Mouse (Mus musculus) hindbrain, embryonic 11.5 days (tissue): Measurements from ENCODE around the gene Ubxn1. TPM values are rescaled to one million over a fixed set of nuclear protein-coding genes. Genes with fewer than 3 reads are reported as not detected.
"Not testable (repeated sequence)": the region's sequence is repeated elsewhere in the genome, so short reads cannot be mapped to it uniquely, and the experiment has no call there.

Experiments used
- ATAC-seq: fragments of 200-750 bp; cut with Nextera tagmentation; 2 replicates; pipeline ENCODE4 v1.8.0; 2017; ENCODE audit warnings: mild to moderate bottlenecking, moderate TSS enrichment, moderate library complexity; ENCODE audit not compliant: low FRiP score
- DNase-seq: peaks from one replicate; pipeline ENCODE4 v3.0.0-alpha.2; 2015; ENCODE audit warnings: low spot score
- H3K27ac ChIP-seq: fragments of 300-500 bp; sonication (generic); 2 replicates; pipeline ENCODE4 v1.5.1; 2014; ENCODE audit warnings: mild to moderate bottlenecking, low read depth, low read length
- H3K27me3 ChIP-seq: fragments of 300-500 bp; sonication (generic); 2 replicates; pipeline ENCODE4 v1.6.1; 2014; ENCODE audit warnings: mild to moderate bottlenecking, low read length, moderate library complexity, mixed read lengths; ENCODE audit not compliant: control insufficient read depth, insufficient read depth
- H3K36me3 ChIP-seq: fragments of 300-500 bp; sonication (generic); 2 replicates; pipeline ENCODE4 v1.6.1; 2014; ENCODE audit warnings: mild to moderate bottlenecking, low read length, moderate library complexity, mixed read lengths; ENCODE audit not compliant: control insufficient read depth, insufficient read depth
- H3K4me1 ChIP-seq: fragments of 300-500 bp; sonication (generic); replicated peaks from 2 replicates; pipeline ENCODE4 v1.6.1; 2014; ENCODE audit warnings: low read length, mixed read lengths; ENCODE audit not compliant: control insufficient read depth, insufficient read depth
- H3K4me2 ChIP-seq: fragments of 300-500 bp; sonication (generic); replicated peaks from 2 replicates; pipeline ENCODE4 v1.6.1; 2014; ENCODE audit warnings: mild to moderate bottlenecking, low read depth, low read length
- H3K4me3 ChIP-seq: fragments of 300-500 bp; sonication (generic); 2 replicates; pipeline ENCODE4 v1.5.1; 2014; ENCODE audit warnings: low read depth, low read length
- H3K9ac ChIP-seq: fragments of 300-500 bp; sonication (generic); 2 replicates; pipeline ENCODE4 v1.6.1; 2014; ENCODE audit warnings: low read depth, low read length
- H3K9me3 ChIP-seq: fragments of 300-500 bp; sonication (generic); 2 replicates; pipeline ENCODE4 v1.6.1; 2016; ENCODE audit warnings: low read length; ENCODE audit not compliant: control insufficient read depth
- WGBS: fragments of 180-500 bp; shearing (Covaris S2); extraction: QIAGEN DNeasy Blood & Tissue Kit; methylation state at CpG from one replicate; pipeline ENCODE4 v1.1.7; 2014; 5-methylcytosine and 5-hydroxymethylcytosine counted together
- polyA plus RNA-seq: library from polyadenylated mRNA; unstranded; fragments of >200 nt; fragmentation: Nextera tagmentation; extraction: Ambion mirVana; gene quantifications from 2 replicates; pipeline ENCODE4 v1.2.1, GENCODE M21; 2014

Ubxn1 gene
- polyA plus RNA-seq, 1 experiment from 2014 or later, result 164 TPM

DNA sequence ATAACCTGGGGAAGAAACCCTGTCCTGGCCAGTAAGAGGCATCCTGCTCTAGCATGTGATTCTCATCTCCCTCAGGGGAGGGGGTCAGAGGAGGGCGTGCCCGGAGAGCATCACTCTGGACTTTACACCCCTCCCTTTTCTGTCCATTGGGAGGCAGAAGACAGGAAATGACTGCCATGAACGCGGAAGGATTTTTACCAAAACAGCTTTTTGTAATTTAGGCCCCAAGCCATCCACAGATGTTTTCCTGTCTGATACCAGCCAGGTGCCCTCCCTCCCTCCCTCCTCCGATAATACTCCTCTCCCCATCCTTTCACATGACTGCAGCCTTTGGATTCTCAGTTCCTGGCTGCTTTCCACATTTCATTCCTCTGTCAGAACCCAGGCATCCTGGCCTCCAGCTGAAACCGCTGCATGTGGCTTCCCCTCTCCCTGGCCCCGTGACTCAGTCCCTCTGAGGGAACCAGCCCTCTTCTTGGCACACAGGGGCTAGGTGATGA is 20.8 kb upstream of the Ubxn1 start, which contains the start of gene Lrrn4cl:
Gene Lrrn4cl (plus strand): TSS at position 367 of the 500 bp plus-strand sequence.
- Histone ChIP-seq H3K27me3 (no peaks in the 10 kb centered on the region), H3K9me3 (no peaks in the 10 kb centered on the region), H3K4me1 (no peaks in the 10 kb centered on the region; the same call in 1 of the 2 replicates), H3K4me3 (no peak within 1 kb of the TSS), H3K27ac (no peak within 1 kb of the TSS), H3K9ac (no peak within 1 kb of the TSS), H3K4me2 (no peak within 1 kb of the TSS), H3K36me3 (0 out of 2 replicates have a peak, but pooled peaks cover 9% of the 10 kb centered on the region)
- 24% methylated on average over 7 of the region's 7 CpGs for WGBS
- DNase-seq (peak; percentile 37), ATAC-seq (no peak)

DNA sequence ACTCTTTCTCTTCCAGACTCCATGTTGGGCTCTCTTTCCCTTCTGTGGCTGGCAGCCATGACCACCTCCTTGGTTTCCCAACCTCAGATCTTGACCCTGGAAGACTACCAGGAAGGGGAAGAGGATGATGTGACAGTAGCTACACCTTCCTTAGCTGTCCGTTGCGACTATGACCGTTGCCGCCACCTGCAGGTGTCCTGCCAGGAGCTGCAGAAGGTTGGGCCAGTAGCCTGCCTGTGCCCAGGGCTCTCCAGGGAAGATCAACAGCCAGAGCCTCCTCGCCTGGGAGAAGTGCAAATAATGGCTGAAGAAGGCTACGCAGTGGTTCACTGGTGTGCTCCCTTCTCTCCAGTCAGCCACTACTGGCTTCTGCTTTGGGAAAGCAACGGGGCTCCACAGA is 19.7 kb upstream of the Ubxn1 start:
- Histone ChIP-seq H3K4me3 (no peak overlapping the region), H3K4me1 (no peaks in the 10 kb centered on the region; the same call in 1 of the 2 replicates), H3K27me3 (no peaks in the 10 kb centered on the region), H3K36me3 (0 out of 2 replicates have a peak, but pooled peaks cover 5% of the 10 kb centered on the region), H3K9ac (no peak overlapping the region), H3K4me2 (no peak overlapping the region), H3K27ac (no peak overlapping the region), H3K9me3 (no peaks in the 10 kb centered on the region)
- ATAC-seq (no peak), DNase-seq (no peak)
- 55% methylated on average over 7 of the region's 7 CpGs for WGBS

- H3K27ac ChIP-seq, result no peak overlapping the region
- DNase-seq (no peak), ATAC-seq (no peak)
- H3K36me3 ChIP-seq, result 0 out of 2 replicates have a peak, but pooled peaks cover 1% of the 10 kb centered on the region
- no peak overlapping the region for H3K9ac ChIP-seq
- no peaks in the 10 kb centered on the region; the same call in 1 of the 2 replicates for H3K4me1 ChIP-seq
- no peaks in the 10 kb centered on the region for H3K27me3 ChIP-seq
- H3K4me3 ChIP-seq, result no peak overlapping the region
- no peak overlapping the region for H3K4me2 ChIP-seq
- no peaks in the 10 kb centered on the region for H3K9me3 ChIP-seq
- 60% methylated on average over 10 of the region's 10 CpGs for WGBS
Measured at GRCm38 (mm10) chr19:8852236-8852928, 18.9 kb upstream of the Ubxn1 start.

- 82% methylated on average over 3 of the region's 3 CpGs for WGBS
- H3K4me3 ChIP-seq, result no peak overlapping the region
- no peak for ATAC-seq
Measured at GRCm38 (mm10) chr19:8853117-8853516, 18.2 kb upstream of the Ubxn1 start.

GRCm38 (mm10) chr19:8857689-8858088 is 13.6 kb upstream of the Ubxn1 start:
- Histone ChIP-seq H3K4me1 (no peaks in the 10 kb centered on the region), H3K27me3 (no peaks in the 10 kb centered on the region), H3K4me3 (no peak overlapping the region), H3K4me2 (no peak overlapping the region), H3K36me3 (no peaks in the 10 kb centered on the region), H3K9me3 (no peaks in the 10 kb centered on the region), H3K27ac (no peak overlapping the region), H3K9ac (no peak overlapping the region)
- 43% methylated on average over 4 of the region's 4 CpGs for whole genome bisulfite sequencing
- ATAC-seq, result no peak
- peak; percentile 56 for DNase-seq

More at GRCm38 (mm10) chr19:8853117-8853516, 18.2 kb upstream of the Ubxn1 start:
- Histone ChIP-seq H3K36me3 (no peaks in the 10 kb centered on the region), H3K27me3 (no peaks in the 10 kb centered on the region), H3K9ac (no peak overlapping the region), H3K9me3 (no peaks in the 10 kb centered on the region), H3K4me1 (no peaks in the 10 kb centered on the region; the same call in 1 of the 2 replicates), H3K4me2 (no peak overlapping the region), H3K27ac (no peak overlapping the region)
- no peak for DNase-seq

GRCm38 (mm10) chr19:8859018-8859417 is 12.3 kb upstream of the Ubxn1 start:
- H3K9me3 ChIP-seq, result no peaks in the 10 kb centered on the region
- no peaks in the 10 kb centered on the region for H3K27me3 ChIP-seq
- H3K4me1 ChIP-seq, result no peaks in the 10 kb centered on the region
- H3K27ac ChIP-seq, result no peak overlapping the region
- H3K4me2 ChIP-seq, result no peak overlapping the region
- H3K9ac ChIP-seq, result no peak overlapping the region
- H3K4me3 ChIP-seq, result no peak overlapping the region
- peak; percentile 30 for DNase-seq
- no peak for ATAC-seq
- 17% methylated on average over 1 of the region's 1 CpGs for WGBS
- no peaks in the 10 kb centered on the region for H3K36me3 ChIP-seq

- Histone ChIP-seq H3K4me1 (no peaks in the 10 kb centered on the region), H3K27me3 (no peaks in the 10 kb centered on the region), H3K27ac (no peak overlapping the region), H3K9ac (no peak overlapping the region), H3K4me3 (no peak overlapping the region), H3K4me2 (no peak overlapping the region), H3K36me3 (no peaks in the 10 kb centered on the region), H3K9me3 (no peaks in the 10 kb centered on the region)
- ATAC-seq (no peak), DNase-seq (no peak)
- WGBS, result 84% methylated on average over 6 of the region's 6 CpGs
Measured at GRCm38 (mm10) chr19:8864265-8864664, 7.0 kb upstream of the Ubxn1 start.

DNA sequence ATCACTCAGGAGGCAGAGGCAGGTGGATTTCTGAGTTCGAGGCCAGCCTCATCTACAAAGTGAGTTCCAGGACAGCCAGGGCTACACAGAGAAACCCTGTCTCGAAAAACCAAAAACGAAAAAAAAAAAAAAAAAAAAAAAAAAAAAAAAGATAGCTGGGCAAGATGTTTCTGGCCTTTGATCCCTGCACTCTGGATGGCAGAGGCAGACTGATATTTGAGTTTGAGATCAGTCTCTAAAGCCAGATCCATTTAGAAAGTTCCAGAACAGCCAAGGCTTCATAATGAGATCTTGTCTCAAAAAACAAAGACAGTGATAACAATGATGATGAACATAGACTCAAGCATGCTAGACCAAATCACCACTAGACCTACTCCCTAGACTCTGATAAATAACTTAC is 915 bp upstream of the Ubxn1 start:
- DNase-seq, H3K4me1 ChIP-seq, H3K9ac ChIP-seq, H3K36me3 ChIP-seq, H3K27ac ChIP-seq, H3K4me2 ChIP-seq, H3K9me3 ChIP-seq, H3K27me3 ChIP-seq, ATAC-seq: not testable (repeated sequence)
- peak overlapping the region; percentile 55; the same call in 1 of the 2 replicates for H3K4me3 ChIP-seq
- 83% methylated on average over 3 of the region's 3 CpGs for WGBS

DNA sequence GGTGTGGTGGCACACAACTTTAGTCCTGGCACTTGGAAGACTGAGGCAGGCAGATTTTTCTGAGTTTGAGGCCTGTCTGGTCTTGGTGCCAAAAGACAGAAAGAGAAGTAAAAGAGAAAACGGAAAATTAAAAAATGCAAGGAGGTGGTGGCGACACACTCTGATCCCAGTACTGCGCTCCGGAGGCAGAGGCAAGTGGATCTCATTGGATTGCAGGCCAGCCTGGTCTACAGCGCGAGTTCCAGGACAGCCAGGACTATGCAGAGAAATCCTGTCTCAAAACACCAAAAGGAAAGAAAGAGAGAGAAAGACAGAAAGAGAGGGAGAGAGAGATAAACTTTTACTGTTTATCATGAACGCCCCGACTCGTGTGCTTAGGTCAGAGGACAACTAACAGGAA is 458 bp upstream of the Ubxn1 start:
- ATAC-seq, result peak; percentile 65
- H3K4me1 ChIP-seq, result peaks cover 3% of the 10 kb centered on the region
- 63% methylated on average over 9 of the region's 9 CpGs for WGBS
- peak overlapping the region; percentile 89; the same call in 1 of the 2 replicates for H3K4me2 ChIP-seq
- H3K36me3 ChIP-seq, result no peaks in the 10 kb centered on the region
- peak overlapping the region; percentile 35; the same call in 1 of the 2 replicates for H3K9ac ChIP-seq
- no peaks in the 10 kb centered on the region for H3K9me3 ChIP-seq
- DNase-seq, result no peak
- no peaks in the 10 kb centered on the region for H3K27me3 ChIP-seq
- H3K4me3 ChIP-seq, result peak overlapping the region; percentile 55
- H3K27ac ChIP-seq, result no peak overlapping the region
